Mouse (Mus musculus) induced T-regulatory cell, adult 2 months (primary cell): ENCODE data around the gene Edn3.
A peak's percentile ranks its signal among the peaks of the same experiment; 100 is the strongest.

Experiments
- DNase-seq: peaks from one replicate; pipeline ENCODE4 v3.0.0-alpha.2; 2012; ENCODE audit warnings: low read depth

Gene Edn3

DNA sequence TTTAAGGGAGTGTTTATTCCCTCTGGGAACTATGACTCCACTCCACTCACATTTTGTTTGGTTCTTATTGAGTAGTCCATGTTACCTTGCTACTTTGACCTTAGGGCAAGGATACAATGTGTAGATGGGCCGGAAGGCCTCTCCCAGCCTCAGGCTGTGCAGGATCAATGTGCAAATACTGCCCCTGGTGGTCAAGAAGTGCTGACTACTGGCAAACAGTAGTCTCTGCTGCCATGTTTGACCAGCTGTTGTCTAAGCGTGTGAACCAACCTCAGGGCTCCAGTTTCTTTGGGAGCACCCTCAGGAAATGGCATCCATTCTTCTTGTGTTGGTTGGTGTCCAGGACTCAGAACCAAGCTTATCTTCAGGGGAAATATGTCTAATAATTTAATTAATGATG is 36.6 kb downstream of the Edn3 start:
- peak; percentile 11 for DNase-seq

DNA sequence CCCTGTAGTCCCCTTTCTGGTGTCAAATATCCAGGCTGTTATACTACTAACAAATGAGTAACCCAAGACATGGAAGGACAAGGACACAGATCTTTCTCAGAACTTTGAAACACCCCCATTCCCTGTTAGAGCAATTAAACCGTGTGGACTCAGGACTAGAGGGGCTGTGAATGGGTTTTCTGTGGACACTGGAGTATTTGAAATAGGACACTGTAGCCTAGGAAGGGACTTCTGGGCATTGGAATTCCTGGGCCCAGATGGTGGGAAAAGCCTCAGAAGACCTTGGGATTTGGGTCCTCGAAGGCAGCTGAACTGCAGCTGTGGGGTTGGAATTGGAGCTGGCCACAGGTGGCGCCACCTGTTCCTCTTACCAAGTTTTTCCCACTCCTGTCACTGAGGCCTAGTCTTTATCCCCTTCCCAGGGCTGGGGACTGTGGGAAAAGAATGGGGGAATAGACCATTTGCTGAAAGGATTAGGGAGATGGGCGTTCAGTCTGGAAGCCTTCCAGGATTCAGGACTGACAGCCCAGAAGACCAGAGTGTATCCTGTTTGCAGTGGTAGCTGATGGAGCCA is 37.2 kb downstream of the Edn3 start:
- no peak for DNase-seq

- DNase-seq, result no peak
Measured at GRCm38 (mm10) chr2:174802453-174802852, 42.0 kb downstream of the Edn3 start.

GRCm38 (mm10) chr2:174803661-174804060 is 43.2 kb downstream of the Edn3 start:
- DNase-seq, result no peak

DNA sequence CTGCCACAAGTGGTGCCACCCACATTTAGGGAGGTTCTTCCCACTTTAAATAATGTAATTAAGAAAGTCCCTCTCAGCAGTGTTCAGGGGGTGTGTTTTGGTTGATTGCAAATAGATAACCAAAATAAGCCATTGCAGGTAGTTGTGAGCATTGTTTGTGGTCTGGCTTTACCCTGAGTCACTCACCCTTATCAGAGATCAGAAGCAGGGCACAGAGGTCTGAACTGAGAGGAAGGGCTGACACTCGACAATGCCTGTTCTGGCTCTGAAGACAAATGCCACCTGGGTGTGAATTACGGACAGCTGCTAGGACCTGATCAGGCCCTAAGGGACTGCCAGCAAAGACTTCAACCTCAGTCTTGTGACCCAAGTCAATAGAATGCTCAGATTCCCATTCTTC is 47.5 kb downstream of the Edn3 start:
- DNase-seq, result no peak

DNA sequence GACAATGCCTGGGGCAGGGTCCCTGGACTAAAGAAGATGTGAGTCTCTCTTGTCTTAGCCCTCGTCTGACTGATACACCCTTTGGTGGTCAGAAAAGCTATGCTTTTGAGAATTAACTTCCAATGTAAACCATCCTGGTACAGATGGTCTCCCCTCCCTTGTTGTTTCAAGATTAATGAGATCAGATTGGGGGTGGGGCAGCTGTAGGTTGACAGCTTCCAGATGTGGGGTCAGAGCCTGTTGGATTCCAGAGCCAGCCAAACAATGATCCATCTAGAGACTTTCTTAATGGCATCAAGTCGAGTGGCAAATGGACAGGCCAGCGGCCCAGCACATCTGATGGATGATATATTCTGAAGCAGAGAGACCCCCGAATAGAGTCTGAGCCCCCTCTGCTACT is 48.9 kb downstream of the Edn3 start:
- no peak for DNase-seq

DNA sequence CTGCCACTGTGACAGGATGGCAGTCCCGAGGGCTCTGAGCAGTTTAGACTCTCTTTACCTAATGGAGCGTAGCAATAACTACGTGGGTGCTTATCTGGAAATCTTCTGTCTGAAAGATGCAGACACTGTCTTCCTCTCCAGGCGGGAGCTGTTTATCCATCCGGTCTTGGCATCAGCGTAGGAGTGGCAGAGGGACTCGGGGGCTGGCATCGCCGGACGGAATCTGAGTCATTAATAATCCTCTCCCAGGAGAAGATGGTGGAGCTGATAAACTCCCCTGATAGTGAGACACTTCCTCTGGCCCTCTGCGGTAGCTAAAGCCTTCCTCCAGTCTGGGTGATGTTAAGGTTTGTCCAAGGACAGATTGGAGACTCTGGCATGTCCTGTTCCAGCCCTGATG is 52.9 kb downstream of the Edn3 start:
- DNase-seq, result no peak

GRCm38 (mm10) chr2:174816163-174816562 is 55.7 kb downstream of the Edn3 start:
- no peak for DNase-seq

- DNase-seq, result no peak
Measured at GRCm38 (mm10) chr2:174820286-174820685, 59.9 kb downstream of the Edn3 start.

DNA sequence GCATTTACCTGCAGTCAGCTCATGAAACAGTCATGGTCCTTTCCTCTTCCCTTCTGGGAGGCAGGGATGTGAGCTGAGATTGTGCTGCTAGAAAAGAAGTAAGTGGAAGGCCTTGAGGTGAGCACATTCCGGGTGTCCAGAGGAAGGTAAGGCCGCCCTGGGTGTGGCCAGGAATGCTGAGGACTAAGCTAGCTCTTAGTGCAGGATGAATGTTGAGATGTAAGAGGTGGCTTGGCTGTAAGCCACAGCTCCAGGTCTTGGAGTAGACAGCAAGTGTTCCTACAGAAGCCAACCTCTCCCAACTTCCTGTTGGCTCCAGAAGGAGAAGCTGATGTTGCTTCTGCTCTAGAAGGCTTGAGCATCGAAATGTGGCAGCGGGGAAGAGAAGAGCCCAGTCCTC is 67.4 kb downstream of the Edn3 start:
- no peak for DNase-seq

- DNase-seq, result no peak
Measured at GRCm38 (mm10) chr2:174833608-174834007, 73.2 kb downstream of the Edn3 start.
